Mouse (Mus musculus) myocyte (in vitro differentiated cells): ENCODE results near the gene Scd4.

Experiments used
- MAX ChIP-seq: IDR thresholded peaks from one replicate; pipeline ENCODE4 v1.6.1; 2011; ENCODE audit warnings: low read depth, mild to moderate bottlenecking, control low read depth
- POLR2A ChIP-seq: IDR thresholded peaks from one replicate; pipeline ENCODE4 v1.6.1; 2011; ENCODE audit warnings: low read depth, mild to moderate bottlenecking, control low read depth, moderate library complexity; ENCODE audit not compliant: insufficient read length

DNA sequence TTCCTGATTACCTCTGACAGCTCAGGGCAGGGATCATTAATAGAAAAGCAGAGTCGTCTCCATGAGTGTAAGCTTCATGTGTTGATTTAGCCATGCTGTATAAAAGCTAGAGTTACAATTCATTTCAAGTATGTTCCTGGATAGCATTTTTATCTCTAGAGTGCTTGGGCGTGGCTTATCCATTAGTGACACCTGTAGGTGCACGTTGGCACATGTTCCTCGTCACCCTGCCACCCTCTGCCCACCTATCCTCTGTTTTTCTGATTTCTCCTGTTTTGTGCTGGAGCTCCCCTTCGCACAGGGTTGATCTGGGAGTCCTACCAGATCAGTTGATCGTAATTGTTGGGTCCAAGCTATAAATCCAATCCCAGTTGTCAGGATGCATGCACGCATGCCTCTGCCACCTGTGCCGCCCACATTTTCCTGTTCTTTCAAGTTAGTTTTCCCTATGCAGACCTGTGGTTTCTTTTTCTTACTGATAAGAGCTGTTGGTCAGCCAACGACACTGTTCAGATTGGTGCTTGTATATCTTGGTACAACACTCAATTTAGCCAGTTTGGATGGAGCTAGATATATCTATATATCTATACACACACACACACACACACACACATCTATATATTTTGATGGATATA is 31.1 kb upstream of the Scd4 start:
- TF ChIP-seq POLR2A: peak; percentile 40
- no peak for TF ChIP-seq MAX
